Mouse (Mus musculus): Measurements from ENCODE around the gene Rdh9. TPM values are rescaled to one million over a fixed set of nuclear protein-coding genes. Genes with fewer than 3 reads are reported as not detected.
"Not testable (repeated sequence)": the region's sequence is repeated elsewhere in the genome, so short reads cannot be mapped to it uniquely, and the experiment has no call there.

Gene Rdh9
- polyA plus RNA-seq, 1 experiment from 2014 or later, result 0.21 TPM

- Histone ChIP-seq H3K27ac (replicated peaks) (no peak overlapping the region), H3K27me3 (no peaks in the 10 kb centered on the region), H3K9ac (no peak overlapping the region), H3K36me3 (no peaks in the 10 kb centered on the region), H3K4me3 (no peak overlapping the region), H3K4me1 (replicated peaks) (no peaks in the 10 kb centered on the region), H3K4me2 (no peak overlapping the region), H3K9me3 (no peaks in the 10 kb centered on the region)
- ATAC-seq (ENCODE audit: low FRiP score, low read depth), result no peak
- WGBS, result 65% methylated on average over 12 of the region's 12 CpGs
Measured at GRCm38 (mm10) chr10:127763914-127764680, 12.1 kb upstream of the Rdh9 start.

- WGBS, result 85% methylated on average over 1 of the region's 1 CpGs
- Histone ChIP-seq H3K27me3 (no peaks in the 10 kb centered on the region), H3K9me3 (no peaks in the 10 kb centered on the region), H3K4me3 (no peak overlapping the region), H3K9ac (no peak overlapping the region), H3K4me2 (no peak overlapping the region), H3K27ac (replicated peaks) (no peak overlapping the region), H3K36me3 (no peaks in the 10 kb centered on the region), H3K4me1 (replicated peaks) (no peaks in the 10 kb centered on the region)
- no peak for ATAC-seq (ENCODE audit: low FRiP score, low read depth)
Measured at GRCm38 (mm10) chr10:127766564-127766963, 9.6 kb upstream of the Rdh9 start.

- ATAC-seq (ENCODE audit: low FRiP score, low read depth); H3K4me1 ChIP-seq (replicated peaks); H3K27me3 ChIP-seq; H3K4me3 ChIP-seq; H3K9me3 ChIP-seq; H3K27ac ChIP-seq (replicated peaks); H3K36me3 ChIP-seq; H3K4me2 ChIP-seq; H3K9ac ChIP-seq: not testable (repeated sequence)
- WGBS, result 95% methylated on average over 17 of the region's 17 CpGs
Measured at GRCm38 (mm10) chr10:127782321-127782720, 6.1 kb downstream of the Rdh9 start.

DNA sequence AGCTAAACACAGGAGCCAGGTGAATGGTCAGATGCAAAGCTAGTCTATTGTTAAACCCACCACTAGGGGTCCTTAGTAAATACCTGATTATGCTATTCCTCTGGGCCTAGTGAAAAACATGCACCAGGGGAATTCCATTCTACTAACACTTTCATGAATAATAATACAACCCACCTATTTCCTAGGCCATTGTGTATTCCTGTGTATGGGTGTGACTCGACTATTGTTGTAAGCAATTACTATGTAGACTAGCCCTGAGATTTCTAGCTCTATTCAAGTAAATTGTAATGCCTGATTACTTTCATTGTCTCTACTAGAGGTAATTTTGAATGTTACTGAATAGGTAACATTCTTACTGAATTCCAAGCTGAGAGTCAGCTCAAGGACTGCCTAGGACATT, 9.2 kb downstream of the Rdh9 start:
- not testable (repeated sequence) for H3K4me3 ChIP-seq; ATAC-seq (ENCODE audit: low FRiP score, low read depth); H3K4me1 ChIP-seq (replicated peaks); H3K9ac ChIP-seq; H3K27ac ChIP-seq (replicated peaks); H3K9me3 ChIP-seq; H3K27me3 ChIP-seq; H3K4me2 ChIP-seq; H3K36me3 ChIP-seq
- WGBS, result 86% methylated on average over 1 of the region's 1 CpGs

- 65% methylated on average over 1 of the region's 1 CpGs for WGBS
- ATAC-seq (ENCODE audit: low FRiP score, low read depth), result no peak
- Histone ChIP-seq H3K27me3 (no peaks in the 10 kb centered on the region), H3K36me3 (no peaks in the 10 kb centered on the region), H3K27ac (replicated peaks) (no peak overlapping the region), H3K4me2 (no peak overlapping the region), H3K4me3 (no peak overlapping the region), H3K9me3 (no peaks in the 10 kb centered on the region), H3K9ac (no peak overlapping the region), H3K4me1 (replicated peaks) (no peaks in the 10 kb centered on the region)
Measured at GRCm38 (mm10) chr10:127799295-127799694, 23.1 kb downstream of the Rdh9 start.

- Histone ChIP-seq H3K4me2 (no peak within 1 kb of the TSS), H3K9me3 (no peaks in the 10 kb centered on the region), H3K4me3 (no peak within 1 kb of the TSS), H3K27me3 (no peaks in the 10 kb centered on the region), H3K27ac (replicated peaks) (no peak within 1 kb of the TSS), H3K36me3 (no peaks in the 10 kb centered on the region), H3K9ac (no peak within 1 kb of the TSS), H3K4me1 (replicated peaks) (no peaks in the 10 kb centered on the region)
- no peak for ATAC-seq (ENCODE audit: low FRiP score, low read depth)
- WGBS, result 95% methylated on average over 6 of the region's 6 CpGs
Measured at GRCm38 (mm10) chr10:127800891-127801290, 24.7 kb downstream of the Rdh9 start, which contains the start of gene Rdh16. Gene Rdh16, plus strand, starts transcription at chr10:127801152.

DNA sequence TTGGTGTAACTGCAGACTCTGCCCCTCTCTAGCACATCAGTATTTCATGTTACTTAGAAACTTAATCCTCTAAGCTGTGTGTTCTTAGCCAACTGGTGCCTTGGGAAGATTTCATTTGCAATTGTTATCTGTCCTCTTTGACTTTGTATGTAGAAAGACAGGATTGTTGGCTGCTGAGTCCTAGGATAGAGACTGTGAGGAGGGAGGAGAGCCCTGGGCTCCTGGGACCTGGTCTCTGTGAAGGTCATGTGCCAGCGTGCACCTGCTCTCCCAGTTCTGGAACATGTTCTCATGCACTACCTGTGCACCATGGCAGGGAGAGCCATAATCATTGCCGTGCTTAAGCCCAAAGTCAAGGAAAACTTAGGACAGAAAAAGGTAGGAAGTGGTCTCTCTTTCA, 25.4 kb downstream of the Rdh9 start:
- Histone ChIP-seq H3K4me3 (no peak overlapping the region), H3K9ac (no peak overlapping the region), H3K27me3 (no peaks in the 10 kb centered on the region), H3K4me1 (replicated peaks) (no peaks in the 10 kb centered on the region), H3K4me2 (no peak overlapping the region), H3K27ac (replicated peaks) (no peak overlapping the region), H3K9me3 (no peaks in the 10 kb centered on the region), H3K36me3 (no peaks in the 10 kb centered on the region)
- no peak for ATAC-seq (ENCODE audit: low FRiP score, low read depth)
- WGBS, result 95% methylated on average over 2 of the region's 2 CpGs

DNA sequence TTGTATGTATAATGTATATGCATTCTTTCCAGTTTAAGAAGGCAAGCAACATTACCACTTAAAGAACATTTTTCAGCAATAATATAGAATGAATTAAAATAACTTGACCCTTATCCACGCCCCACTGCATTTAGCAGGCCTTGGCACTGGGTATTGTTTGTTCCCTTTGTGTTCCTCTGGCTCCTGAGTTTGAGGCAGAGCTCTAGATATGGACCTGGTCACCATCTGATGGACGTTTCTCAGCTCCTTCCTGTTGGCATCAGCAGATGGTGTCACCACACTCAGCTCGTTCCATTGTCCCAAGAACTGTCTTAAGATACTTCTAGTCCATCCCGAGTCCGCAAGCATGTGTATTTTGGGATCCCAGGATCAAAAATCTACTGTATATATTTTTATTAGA, 26.1 kb downstream of the Rdh9 start:
- no peak for ATAC-seq (ENCODE audit: low FRiP score, low read depth)
- Histone ChIP-seq H3K27ac (replicated peaks) (no peak overlapping the region), H3K9ac (no peak overlapping the region), H3K4me2 (no peak overlapping the region), H3K27me3 (no peaks in the 10 kb centered on the region), H3K4me1 (replicated peaks) (no peaks in the 10 kb centered on the region), H3K4me3 (no peak overlapping the region), H3K9me3 (no peaks in the 10 kb centered on the region), H3K36me3 (no peaks in the 10 kb centered on the region)
- WGBS, result 81% methylated on average over 5 of the region's 5 CpGs

DNA sequence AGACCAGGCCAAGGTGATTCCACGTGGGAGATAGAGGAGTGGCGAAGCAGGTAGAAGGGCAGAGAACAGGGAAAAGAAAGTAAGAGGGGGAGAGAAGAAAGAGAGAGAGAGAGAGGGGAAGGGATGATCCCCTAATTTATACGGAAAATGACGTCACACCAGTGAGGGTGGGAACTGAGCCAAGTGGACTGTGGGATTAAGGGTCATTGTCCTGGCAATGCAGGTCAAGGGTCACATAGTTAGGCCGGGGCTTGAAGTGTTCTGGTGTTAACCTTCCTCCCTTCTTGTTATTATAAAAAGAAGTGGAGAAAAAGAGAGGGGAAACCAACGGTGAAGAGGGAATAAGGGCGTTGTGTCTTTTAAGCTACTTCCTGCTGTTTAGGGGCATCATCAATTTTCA, 28.2 kb downstream of the Rdh9 start:
- Histone ChIP-seq H3K36me3 (no peaks in the 10 kb centered on the region), H3K9me3 (no peaks in the 10 kb centered on the region), H3K4me1 (replicated peaks) (no peaks in the 10 kb centered on the region), H3K4me2 (no peak overlapping the region), H3K27ac (replicated peaks) (no peak overlapping the region), H3K4me3 (no peak overlapping the region), H3K27me3 (no peaks in the 10 kb centered on the region), H3K9ac (no peak overlapping the region)
- ATAC-seq (ENCODE audit: low FRiP score, low read depth), result no peak
- WGBS, result 57% methylated on average over 7 of the region's 7 CpGs

- Histone ChIP-seq H3K9ac (no peak overlapping the region), H3K27me3 (no peaks in the 10 kb centered on the region)
Measured at GRCm38 (mm10) chr10:127815888-127816287, 39.7 kb downstream of the Rdh9 start.

GRCm38 (mm10) chr10:127817268-127817910, 41.2 kb downstream of the Rdh9 start:
- not testable (repeated sequence) for H3K4me3 ChIP-seq; H3K27me3 ChIP-seq; H3K4me1 ChIP-seq (replicated peaks); H3K27ac ChIP-seq (replicated peaks); H3K9me3 ChIP-seq; H3K36me3 ChIP-seq; H3K9ac ChIP-seq; ATAC-seq (ENCODE audit: low FRiP score, low read depth); H3K4me2 ChIP-seq
- WGBS, result 85% methylated on average over 4 of the region's 4 CpGs

More at GRCm38 (mm10) chr10:127815888-127816287, 39.7 kb downstream of the Rdh9 start:
- ATAC-seq (ENCODE audit: low FRiP score, low read depth), result no peak
- H3K4me1 ChIP-seq (replicated peaks), result no peaks in the 10 kb centered on the region
- no peak overlapping the region for H3K4me3 ChIP-seq
- H3K9me3 ChIP-seq, result peaks cover 2% of the 10 kb centered on the region; the same call in 1 of the 2 replicates
- no peak overlapping the region for H3K4me2 ChIP-seq
- no peak overlapping the region for H3K27ac ChIP-seq (replicated peaks)
- H3K36me3 ChIP-seq, result no peaks in the 10 kb centered on the region

DNA sequence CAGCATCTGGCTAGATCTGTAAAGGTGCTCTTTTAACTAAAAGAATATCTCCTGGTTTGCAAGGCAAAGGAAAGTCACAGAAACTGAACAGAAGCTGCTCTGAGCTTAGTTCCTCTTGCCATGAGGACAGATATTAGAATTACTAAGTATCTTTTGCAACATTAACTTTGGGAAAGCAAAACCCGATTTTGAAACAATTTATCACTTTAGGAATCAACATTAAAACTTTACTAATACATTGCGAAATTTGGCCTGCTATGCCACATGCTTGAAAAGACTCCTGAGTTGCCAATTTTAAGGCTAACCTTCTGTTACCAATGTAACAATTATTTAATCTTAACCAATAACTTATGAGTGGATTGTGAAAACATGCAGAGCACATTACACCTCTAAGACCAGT, 45.6 kb downstream of the Rdh9 start:
- ATAC-seq (ENCODE audit: low FRiP score, low read depth); H3K27ac ChIP-seq (replicated peaks); H3K4me1 ChIP-seq (replicated peaks); H3K9me3 ChIP-seq; H3K9ac ChIP-seq; H3K4me3 ChIP-seq; H3K27me3 ChIP-seq; H3K4me2 ChIP-seq; H3K36me3 ChIP-seq: not testable (repeated sequence)
- 88% methylated on average over 2 of the region's 2 CpGs for WGBS

Data from hindbrain, embryonic 15.5 days (tissue).